Mouse (Mus musculus) bone marrow, adult 2 months (tissue): Measurements from ENCODE around the gene Spata32.

ENCODE experiments used
- CTCF ChIP-seq: fragments of 200-500 bp; IDR thresholded peaks from 2 replicates; pipeline ENCODE4 v1.5.1; 2011; ENCODE audit warnings: low read length, control low read depth; ENCODE audit not compliant: control insufficient read depth, insufficient read depth
- POLR2A ChIP-seq: fragments of 200-500 bp; IDR thresholded peaks from 2 replicates; pipeline ENCODE4 v1.6.1; 2011; ENCODE audit warnings: low read depth, mild to moderate bottlenecking, control low read depth, low read length, borderline replicate concordance; ENCODE audit not compliant: control insufficient read depth

DNA sequence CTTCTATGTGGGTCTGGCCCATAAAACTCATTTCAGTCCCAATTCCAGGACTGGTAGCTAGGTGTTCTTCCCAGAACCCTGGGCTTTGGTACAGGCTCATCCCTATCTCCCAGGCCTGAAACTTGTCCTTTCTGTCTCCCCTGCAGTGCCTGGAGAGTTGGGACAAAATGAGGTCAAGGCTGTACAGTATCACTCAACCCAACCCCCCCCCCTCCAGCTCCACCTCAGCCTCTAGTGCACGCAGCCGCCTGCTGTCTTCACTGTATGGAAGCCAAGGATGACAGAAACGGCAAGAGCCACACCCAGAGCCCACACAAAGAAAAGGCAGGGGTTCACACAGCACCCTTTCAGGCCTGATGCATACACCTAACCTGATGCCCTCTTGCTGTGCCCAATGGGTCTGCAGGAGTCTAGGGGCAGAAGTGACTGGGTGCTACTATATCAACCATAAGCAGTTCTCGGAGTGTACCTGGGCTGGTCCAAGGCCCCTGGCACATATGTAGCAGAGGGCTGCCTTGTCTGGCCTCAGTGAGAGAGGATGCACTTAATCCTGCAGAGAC, 28.6 kb upstream of the Spata32 start:
- TF ChIP-seq CTCF (no peak), POLR2A (no peak)
